ENCODE assay signal across 23 mouse cellular contexts in genomic region chr15:99503256-99503655, GRCm38 (mm10). TPM values are rescaled to one million over a fixed set of nuclear protein-coding genes. Genes with fewer than 3 reads are reported as not detected.
DNase-seq lines count a peak whose midpoint lies in the region; ATAC-seq lines count a peak whose summit lies in the region.
"Had no signal": no experiment of that assay in that cellular context is flagged by ENCODE, and none has a peak within 500 bp of the region (broad histone marks: within the 10 kb centered on the region; RNA-seq: fewer than 3 reads in every experiment).

No protein-coding gene starts in this region.

- no peaks in the 10 kb centered on the region for H3K36me3 ChIP-seq in hindbrain, embryonic 10.5 days
- no peaks in the 10 kb centered on the region for H3K36me3 ChIP-seq in hindbrain, embryonic 13.5 days
- no peaks in the 10 kb centered on the region for H3K36me3 ChIP-seq in embryonic facial prominence, embryonic 10.5 days (replicated peaks)
- H3K36me3 ChIP-seq in embryonic facial prominence, embryonic 13.5 days: no peaks in the 10 kb centered on the region
- H3K36me3 ChIP-seq: embryonic facial prominence, embryonic 15.5 days; forebrain, embryonic 12.5 days; limb, embryonic 15.5 days had no signal

- WGBS in hindbrain, embryonic 10.5 days: 75% methylated on average over 5 of the region's 5 CpGs
- 78% methylated on average over 5 of the region's 5 CpGs for WGBS in hindbrain, embryonic 13.5 days
- WGBS in embryonic facial prominence, embryonic 10.5 days: 76% methylated on average over 5 of the region's 5 CpGs
- 70% methylated on average over 5 of the region's 5 CpGs for WGBS in embryonic facial prominence, embryonic 13.5 days

- peaks cover 14% of the 10 kb centered on the region for H3K27me3 ChIP-seq in hindbrain, embryonic 10.5 days (ENCODE audit: insufficient read depth, poor library complexity, severe bottlenecking)
- H3K27me3 ChIP-seq in hindbrain, embryonic 13.5 days: 0 out of 2 replicates have a peak, but pooled peaks cover 4% of the 10 kb centered on the region
- H3K27me3 ChIP-seq in embryonic facial prominence, embryonic 10.5 days (replicated peaks; ENCODE audit: low read depth, poor library complexity, severe bottlenecking): peaks cover 53% of the 10 kb centered on the region
- peaks cover 18% of the 10 kb centered on the region; the same call in 1 of the 2 replicates for H3K27me3 ChIP-seq in embryonic facial prominence, embryonic 13.5 days
- H3K27me3 ChIP-seq: forebrain, embryonic 12.5 days had no signal

- no peak overlapping the region for H3K4me2 ChIP-seq in hindbrain, embryonic 13.5 days
- no peak overlapping the region for H3K4me2 ChIP-seq in embryonic facial prominence, embryonic 13.5 days
- H3K4me2 ChIP-seq: embryonic facial prominence, embryonic 15.5 days; forebrain, embryonic 12.5 days; limb, embryonic 15.5 days; lung, embryonic 14.5 days had no signal

- no peak overlapping the region for H3K9ac ChIP-seq in hindbrain, embryonic 13.5 days
- no peak overlapping the region for H3K9ac ChIP-seq in embryonic facial prominence, embryonic 13.5 days
- H3K9ac ChIP-seq: embryonic facial prominence, embryonic 15.5 days; forebrain, embryonic 12.5 days; forebrain, postnatal 0 days; limb, embryonic 15.5 days; liver, embryonic 14.5 days; lung, embryonic 14.5 days had no signal

- peak overlapping the region; percentile 73; the same call in 1 of the 2 replicates for H3K27ac ChIP-seq in hindbrain, embryonic 10.5 days
- H3K27ac ChIP-seq in hindbrain, embryonic 13.5 days: no peak overlapping the region
- H3K27ac ChIP-seq in embryonic facial prominence, embryonic 10.5 days (replicated peaks): 0 out of 2 replicates have a peak overlapping the region, but pooled peaks have one; percentile 35
- H3K27ac ChIP-seq in embryonic facial prominence, embryonic 13.5 days: 0 out of 2 replicates have a peak overlapping the region, but pooled peaks have one; percentile 78
- H3K27ac ChIP-seq: liver, embryonic 14.5 days had no signal

- H3K4me1 ChIP-seq in hindbrain, embryonic 10.5 days (replicated peaks): peaks cover 73% of the 10 kb centered on the region
- H3K4me1 ChIP-seq in hindbrain, embryonic 13.5 days (replicated peaks): peaks cover 27% of the 10 kb centered on the region
- H3K4me1 ChIP-seq in embryonic facial prominence, embryonic 10.5 days: peaks cover 68% of the 10 kb centered on the region
- peaks cover 46% of the 10 kb centered on the region for H3K4me1 ChIP-seq in embryonic facial prominence, embryonic 13.5 days

- ATAC-seq in hindbrain, embryonic 13.5 days (ENCODE audit: low FRiP score): no peak
- no peak for ATAC-seq in embryonic facial prominence, embryonic 13.5 days (ENCODE audit: insufficient number of reproducible peaks, insufficient read depth, low FRiP score, low TSS enrichment, low read depth)

- DNase-seq in cerebellum, adult 9-10 months: peak; percentile 18
- DNase-seq in cerebellum, postnatal 25 days: no peak
- no peak for DNase-seq in hindbrain, embryonic 10.5 days (ENCODE audit: low spot score)
- DNase-seq in embryonic facial prominence, embryonic 10.5 days (ENCODE audit: low spot score): no peak
- no peak for DNase-seq in thymus, postnatal 10 days (ENCODE audit: low spot score in 2 of 2)
- DNase-seq: adrenal gland, postnatal 25 days; embryo, embryonic 11 days; forebrain, postnatal 0 days; kidney, adult 2 months; kidney, postnatal 25 days; layer of hippocampus, postnatal 36 days; left cerebral cortex, postnatal 4 days; lung, embryonic 14.5 days; lung, postnatal 14 days; midbrain, embryonic 14.5 days; thymus, adult 2 months; thymus, postnatal 4 days had no signal

- H3K9me3 ChIP-seq in hindbrain, embryonic 10.5 days: no peaks in the 10 kb centered on the region
- no peaks in the 10 kb centered on the region for H3K9me3 ChIP-seq in hindbrain, embryonic 13.5 days
- no peaks in the 10 kb centered on the region for H3K9me3 ChIP-seq in embryonic facial prominence, embryonic 10.5 days
- H3K9me3 ChIP-seq in embryonic facial prominence, embryonic 13.5 days: no peaks in the 10 kb centered on the region
- H3K9me3 ChIP-seq: embryonic facial prominence, embryonic 15.5 days; forebrain, embryonic 12.5 days; limb, embryonic 15.5 days had no signal

- no peak overlapping the region for H3K4me3 ChIP-seq in hindbrain, embryonic 10.5 days
- H3K4me3 ChIP-seq in hindbrain, embryonic 13.5 days: no peak overlapping the region
- no peak overlapping the region for H3K4me3 ChIP-seq in embryonic facial prominence, embryonic 10.5 days
- no peak overlapping the region for H3K4me3 ChIP-seq in embryonic facial prominence, embryonic 13.5 days
- H3K4me3 ChIP-seq: embryonic facial prominence, embryonic 15.5 days; forebrain, embryonic 12.5 days; limb, embryonic 15.5 days had no signal

RNA-seq across cellular contexts. Expression of gene Faim2, which starts 24.7 kb away (rescaled TPM):
- polyA plus RNA-seq in hindbrain, embryonic 10.5 days (2016; fragmentation: Nextera tagmentation; extraction: Ambion mirVana): 0.63 and 1.1 TPM in 2 replicates
- polyA plus RNA-seq in hindbrain, embryonic 13.5 days (2015; fragmentation: Nextera tagmentation; extraction: Ambion mirVana): 16.5 and 16.6 TPM in 2 replicates
- polyA plus RNA-seq in embryonic facial prominence, embryonic 10.5 days (2016; fragmentation: Nextera tagmentation; extraction: Ambion mirVana): 0.45 and 0.74 TPM in 2 replicates
- polyA plus RNA-seq in embryonic facial prominence, embryonic 13.5 days (2015; fragmentation: Nextera tagmentation; extraction: Ambion mirVana): 0.14 and 0.50 TPM in 2 replicates
- polyA plus RNA-seq: liver, embryonic 14.5 days had no signal

RNA-seq across cellular contexts. Expression of gene Bcdin3d, which starts 28.7 kb away (rescaled TPM):
- polyA plus RNA-seq in hindbrain, embryonic 10.5 days (2016; fragmentation: Nextera tagmentation; extraction: Ambion mirVana): 19.3 and 20.2 TPM in 2 replicates
- polyA plus RNA-seq in hindbrain, embryonic 13.5 days (2015; fragmentation: Nextera tagmentation; extraction: Ambion mirVana): 22.6 and 23.4 TPM in 2 replicates
- 16.0 and 16.7 TPM in 2 replicates for polyA plus RNA-seq in embryonic facial prominence, embryonic 10.5 days (2016; fragmentation: Nextera tagmentation; extraction: Ambion mirVana)
- 16.3 and 17.3 TPM in 2 replicates for polyA plus RNA-seq in embryonic facial prominence, embryonic 13.5 days (2015; fragmentation: Nextera tagmentation; extraction: Ambion mirVana)

RNA-seq across cellular contexts. Expression of gene Nckap5l, which starts 45.7 kb away (rescaled TPM):
- polyA plus RNA-seq in hindbrain, embryonic 10.5 days (2016; fragmentation: Nextera tagmentation; extraction: Ambion mirVana): 13.5 and 15.8 TPM in 2 replicates
- 12.3 and 13.6 TPM in 2 replicates for polyA plus RNA-seq in hindbrain, embryonic 13.5 days (2015; fragmentation: Nextera tagmentation; extraction: Ambion mirVana)
- polyA plus RNA-seq in embryonic facial prominence, embryonic 10.5 days (2016; fragmentation: Nextera tagmentation; extraction: Ambion mirVana): 14.1 and 15.1 TPM in 2 replicates
- polyA plus RNA-seq in embryonic facial prominence, embryonic 13.5 days (2015; fragmentation: Nextera tagmentation; extraction: Ambion mirVana): 9.4 and 10.3 TPM in 2 replicates
